ENCODE assay signal across 11 mouse cellular contexts in genomic region chr11:6016368-6016767, GRCm38 (mm10). TPM values are rescaled to one million over a fixed set of nuclear protein-coding genes. Genes with fewer than 3 reads are reported as not detected.
DNase-seq lines count a peak whose midpoint lies in the region; ATAC-seq and TF ChIP-seq lines count a peak whose summit lies in the region.
"Had no signal": no experiment of that assay in that cellular context is flagged by ENCODE, and none has a peak within 500 bp of the region (broad histone marks: within the 10 kb centered on the region; RNA-seq: fewer than 3 reads in every experiment).

No protein-coding gene starts in this region.

- 0 out of 2 replicates have a peak, but pooled peaks cover 4% of the 10 kb centered on the region for H3K36me3 ChIP-seq in hindbrain, postnatal 0 days (ENCODE audit: insufficient read depth, low read length)
- no peaks in the 10 kb centered on the region for H3K36me3 ChIP-seq in hindbrain, embryonic 10.5 days
- H3K36me3 ChIP-seq in thymus, adult 2 months (ENCODE audit: control insufficient read depth, insufficient read depth, low read length), result peaks cover 8% of the 10 kb centered on the region
- H3K36me3 ChIP-seq: embryonic facial prominence, embryonic 13.5 days; liver, embryonic 12.5 days; neural tube, embryonic 12.5 days had no signal

- peaks cover 3% of the 10 kb centered on the region; the same call in 1 of the 2 replicates for H3K4me1 ChIP-seq in hindbrain, postnatal 0 days (ENCODE audit: insufficient read depth, low read length)
- H3K4me1 ChIP-seq in hindbrain, embryonic 10.5 days (replicated peaks), result peaks cover 10% of the 10 kb centered on the region
- peaks cover 49% of the 10 kb centered on the region for H3K4me1 ChIP-seq in thymus, adult 2 months (replicated peaks; ENCODE audit: control insufficient read depth, insufficient read depth, low read length)
- H3K4me1 ChIP-seq: embryonic facial prominence, embryonic 13.5 days; liver, embryonic 12.5 days; neural tube, embryonic 12.5 days had no signal

- peak; percentile 53 for DNase-seq in hindbrain, postnatal 0 days (ENCODE audit: low spot score)
- no peak for DNase-seq in hindbrain, embryonic 10.5 days (ENCODE audit: low spot score)
- peak; percentile 60 for DNase-seq in thymus, adult 2 months
- no peak for DNase-seq in thymus, adult 18-20 months
- peak; percentile 51 for DNase-seq in forelimb bud, embryonic 11.5 days (ENCODE audit: low read depth, low spot score)
- DNase-seq: kidney, adult 8-10 months had no signal

- no peak for ATAC-seq in hindbrain, postnatal 0 days
- ATAC-seq in activated CD4-positive, CD25-positive, alpha-beta regulatory T cell, adult 4 months, result no peak
- no peak for ATAC-seq in cerebellum, adult (ENCODE audit: insufficient number of reproducible peaks, low FRiP score, low TSS enrichment)
- ATAC-seq: liver, embryonic 12.5 days had no signal

- no peak overlapping the region for H3K9ac ChIP-seq in hindbrain, postnatal 0 days (replicated peaks; ENCODE audit: low read length)
- H3K9ac ChIP-seq: embryonic facial prominence, embryonic 13.5 days; liver, embryonic 12.5 days; neural tube, embryonic 12.5 days had no signal

- no peak for TF ChIP-seq POLR2A in thymus, adult 2 months (IDR thresholded peaks at IDR 0.05; ENCODE audit: control insufficient read depth, extremely low read depth, insufficient read depth, low read length, poor library complexity)

- 5% methylated on average over 2 of the region's 3 CpGs for WGBS in hindbrain, postnatal 0 days
- WGBS in hindbrain, embryonic 10.5 days, result 0% methylated on average over 3 of the region's 3 CpGs
- WGBS in thymus, adult 2 months, result 5% methylated on average over 3 of the region's 3 CpGs

- no peak overlapping the region for H3K27ac ChIP-seq in hindbrain, postnatal 0 days
- no peak overlapping the region for H3K27ac ChIP-seq in hindbrain, embryonic 10.5 days
- no peak overlapping the region for H3K27ac ChIP-seq in thymus, adult 2 months (ENCODE audit: control insufficient read depth, insufficient read depth, low read length)
- H3K27ac ChIP-seq: embryonic facial prominence, embryonic 13.5 days; liver, embryonic 12.5 days; neural tube, embryonic 12.5 days had no signal

- H3K4me3 ChIP-seq in hindbrain, postnatal 0 days (ENCODE audit: low read length), result no peak overlapping the region
- no peak overlapping the region for H3K4me3 ChIP-seq in hindbrain, embryonic 10.5 days
- no peak overlapping the region for H3K4me3 ChIP-seq in thymus, adult 2 months (ENCODE audit: control insufficient read depth, insufficient read depth, low read length)
- H3K4me3 ChIP-seq: embryonic facial prominence, embryonic 13.5 days; liver, embryonic 12.5 days; neural tube, embryonic 12.5 days had no signal

- no peaks in the 10 kb centered on the region for H3K9me3 ChIP-seq in hindbrain, postnatal 0 days (ENCODE audit: low read length)
- no peaks in the 10 kb centered on the region for H3K9me3 ChIP-seq in hindbrain, embryonic 10.5 days
- H3K9me3 ChIP-seq: embryonic facial prominence, embryonic 13.5 days; liver, embryonic 12.5 days; neural tube, embryonic 12.5 days had no signal

- TF ChIP-seq CTCF in hindbrain, postnatal 0 days (IDR thresholded peaks at IDR 0.05; ENCODE audit: low read depth), result no peak
- TF ChIP-seq CTCF in thymus, adult 2 months (IDR thresholded peaks at IDR 0.05; ENCODE audit: borderline replicate concordance, control insufficient read depth, extremely low read depth, insufficient read depth, low read length, poor library complexity), result no peak

- H3K4me2 ChIP-seq in hindbrain, postnatal 0 days (ENCODE audit: low read depth, low read length), result no peak overlapping the region
- H3K4me2 ChIP-seq: embryonic facial prominence, embryonic 13.5 days; liver, embryonic 12.5 days; neural tube, embryonic 12.5 days had no signal

- H3K27me3 ChIP-seq in hindbrain, postnatal 0 days (ENCODE audit: insufficient read depth, low read length), result no peaks in the 10 kb centered on the region
- 0 out of 2 replicates have a peak, but pooled peaks cover 3% of the 10 kb centered on the region for H3K27me3 ChIP-seq in hindbrain, embryonic 10.5 days (ENCODE audit: insufficient read depth, poor library complexity, severe bottlenecking)
- H3K27me3 ChIP-seq in thymus, adult 2 months (ENCODE audit: control insufficient read depth, insufficient read depth, low read length), result no peaks in the 10 kb centered on the region; the same call in 1 of the 2 replicates
- H3K27me3 ChIP-seq: embryonic facial prominence, embryonic 13.5 days; neural tube, embryonic 12.5 days had no signal

RNA-seq across cellular contexts. Expression of gene Camk2b, which starts 49.8 kb away (rescaled TPM):
- total RNA-seq in hindbrain, postnatal 0 days (2014; rRNA removed), result 188 and 212 TPM in 2 replicates
- polyA plus RNA-seq in hindbrain, postnatal 0 days (2015; fragmentation: Nextera tagmentation; extraction: Ambion mirVana), result 160 and 165 TPM in 2 replicates
- 1.8 and 3.6 TPM in 2 replicates for polyA plus RNA-seq in hindbrain, embryonic 10.5 days (2016; fragmentation: Nextera tagmentation; extraction: Ambion mirVana)
- 6.0 and 9.0 TPM in 2 replicates for polyA plus RNA-seq in thymus, adult 2 months (2012; rRNA removed)
- polyA plus RNA-seq in activated CD4-positive, CD25-positive, alpha-beta regulatory T cell, adult 4 months (2017; shearing (Covaris generic)), result 10 to 100 TPM in 1 of 2 experiments, 1 to 10 TPM in 1; 4.3 to 16.1 TPM

Comparison
In these comparisons a context has a peak if more than half of its experiments do, and no peak if none do; other contexts are left out.
1. DNase-seq: peak in hindbrain, postnatal 0 days (single experiment), thymus, adult 2 months (single experiment) and forelimb bud, embryonic 11.5 days (single experiment); none in hindbrain, embryonic 10.5 days (single experiment) and thymus, adult 18-20 months (0 of 2).